Mouse (Mus musculus) myocyte (in vitro differentiated cells): ENCODE measurements around the gene Swt1.

Experiments used
- CEBPB ChIP-seq: IDR thresholded peaks from 2 replicates; pipeline ENCODE4 v1.6.1; 2011; ENCODE audit warnings: mild to moderate bottlenecking, moderate library complexity; ENCODE audit not compliant: poor library complexity, insufficient read depth, severe bottlenecking
- MYOG ChIP-seq, 3 experiments: IDR thresholded peaks; one replicate each; pipeline ENCODE4 v1.6.1; 2011; ENCODE audit warnings: control low read depth in 2 of 3, low read depth in 2 of 3, mild to moderate bottlenecking in 2 of 3; ENCODE audit not compliant: insufficient read length in 2 of 3, control insufficient read depth in 1 of 3, insufficient read depth in 1 of 3
- POLR2A ChIP-seq: IDR thresholded peaks from one replicate; pipeline ENCODE4 v1.6.1; 2011; ENCODE audit warnings: low read depth, mild to moderate bottlenecking, control low read depth, moderate library complexity; ENCODE audit not compliant: insufficient read length

GRCm38 (mm10) chr1:151332819-151333218 is 95.4 kb downstream of the Swt1 start:
- TF ChIP-seq CEBPB (no peak), POLR2A (no peak), MYOG (IDR thresholded peaks at IDR 0.05; ENCODE audit: control insufficient read depth in 1 of 3, insufficient read depth in 1 of 3, insufficient read length in 2 of 3, low read depth in 2 of 3) (no peak)
